Mouse (Mus musculus) T-cell, adult 66 days (primary cell): ENCODE data around the gene Acsm2. TPM values are rescaled to one million over a fixed set of nuclear protein-coding genes. Genes with fewer than 3 reads are reported as not detected.

Experiments
- total RNA-seq, 2 experiments: library from RNA; stranded (reverse); gene quantifications; 3 replicates in 1 of 2; 4 replicates in 1 of 2; pipeline ENCODE4 v1.2.4; 2023

The Acsm2 gene
- total RNA-seq = not detected

DNA sequence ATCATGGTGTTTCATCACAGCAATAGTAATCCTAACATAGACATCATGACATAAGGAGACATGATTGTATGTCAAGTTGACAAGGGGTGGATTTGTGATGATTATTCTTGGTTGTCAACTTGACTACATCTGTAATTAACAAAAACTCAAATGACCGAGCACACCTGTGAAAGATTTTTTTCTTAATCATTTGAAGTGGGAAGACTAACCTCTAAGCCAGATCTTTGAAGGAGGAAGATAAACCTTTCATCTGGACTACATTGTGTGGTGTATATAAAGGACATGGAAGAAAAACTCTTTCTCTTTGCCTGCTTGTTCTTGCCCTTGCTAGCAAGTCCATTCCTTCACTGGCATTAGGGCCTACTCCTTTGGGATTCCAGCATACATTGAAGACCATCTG lies at the start of gene Acsm2:
Gene Acsm2 (plus strand): TSS at position 301 of the 400 bp plus-strand sequence.

DNA sequence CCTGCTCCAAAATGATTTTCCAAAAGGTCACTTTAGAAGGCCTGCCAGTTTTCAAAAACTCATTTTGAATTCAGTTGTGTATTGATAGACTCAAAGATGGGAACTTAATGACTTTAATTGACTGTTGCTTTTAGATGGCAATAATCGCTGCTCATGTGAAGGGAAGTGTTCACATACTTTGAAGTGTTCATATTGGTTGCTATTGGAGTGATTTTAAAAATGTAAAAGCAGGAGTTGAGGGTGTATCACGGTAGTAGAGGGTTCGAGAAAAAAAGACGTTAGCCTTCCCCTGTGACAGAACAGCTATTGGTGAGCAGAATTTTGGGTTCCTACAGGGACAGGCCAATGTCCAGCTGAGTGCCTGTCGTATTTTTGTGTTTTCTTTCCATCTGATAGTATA lies 35.0 kb upstream of the Acsm2 start, which contains the start of gene Acsm5:
Gene Acsm5 (plus strand): TSS at position 301 of the 400 bp plus-strand sequence.

DNA sequence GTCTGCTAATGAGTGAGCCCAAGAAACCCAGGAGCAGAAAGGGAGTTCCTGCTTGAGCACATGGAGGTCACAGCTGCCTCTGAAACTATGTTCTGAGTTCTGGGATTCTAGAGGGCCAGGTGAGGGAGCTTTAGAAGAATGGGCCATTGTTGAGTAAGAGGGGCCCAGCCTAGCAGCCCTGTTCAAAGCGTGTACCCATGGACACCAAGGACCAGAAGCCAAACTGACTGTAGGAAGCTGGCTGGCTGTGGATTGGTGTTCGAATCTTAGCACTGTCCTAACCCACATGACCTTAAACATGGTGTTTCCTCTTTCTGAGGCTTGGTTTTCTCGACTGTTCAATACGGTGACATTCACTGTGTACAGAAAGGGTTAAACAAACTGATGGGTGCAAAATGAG lies 30.8 kb upstream of the Acsm2 start, which contains the start of gene Pdilt:
Gene Pdilt (minus strand): TSS at position 101 of the 400 bp plus-strand sequence.

DNA sequence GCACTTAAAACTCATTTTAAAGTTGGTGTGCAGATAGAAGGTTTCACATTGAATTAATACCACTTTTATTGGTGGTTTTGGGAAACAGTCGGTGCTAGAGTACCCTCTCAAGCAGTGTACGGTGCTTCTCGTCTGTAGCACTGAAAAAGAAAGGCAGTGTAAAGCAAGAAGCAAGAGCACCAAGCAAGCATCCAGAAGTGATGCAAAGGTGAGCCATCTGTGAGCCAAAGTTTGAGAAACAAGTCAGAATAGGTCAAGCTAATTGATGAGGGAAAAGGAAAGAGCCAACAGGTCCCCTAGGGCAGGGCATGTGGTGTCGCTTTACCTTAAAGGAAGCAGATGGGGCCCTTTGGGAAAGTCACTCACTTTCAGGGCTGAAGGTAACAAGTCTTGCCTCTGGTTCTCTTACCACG lies 52.5 kb downstream of the Acsm2 start, which contains the start of gene Acsm1:
Gene Acsm1 (plus strand): TSS at position 363 of the 413 bp plus-strand sequence.

Other genes starting within 250 kb of the Acsm2 start
- not detected for gene Gp2, start 95.1 kb upstream of the Acsm2 start, total RNA-seq
- gene Umod, start 75.1 kb upstream of the Acsm2 start, total RNA-seq = not detected
- not detected for gene Acsm5, start 34.9 kb upstream of the Acsm2 start, total RNA-seq
- not detected for gene Pdilt, start 30.9 kb upstream of the Acsm2 start, total RNA-seq
- not detected for gene Acsm1, start 52.7 kb downstream of the Acsm2 start, total RNA-seq
- not detected for gene Acsm4, start 135.7 kb downstream of the Acsm2 start, total RNA-seq
- gene Thumpd1, start 166.5 kb downstream of the Acsm2 start, total RNA-seq = 100 to 1,000 TPM; 104 to 106 TPM
- gene Acsm3, start 206.6 kb downstream of the Acsm2 start, total RNA-seq = not detected
- 10 to 100 TPM; 69.4 to 69.6 TPM for gene Rexo5, start 239.7 kb downstream of the Acsm2 start, total RNA-seq
- 1 to 10 TPM; 7.0 to 8.6 TPM for gene Eri2, start 239.7 kb downstream of the Acsm2 start, total RNA-seq